Mouse (Mus musculus) spleen, adult 2 months (tissue): ENCODE data around the gene Gm44965. TPM values are rescaled to one million over a fixed set of nuclear protein-coding genes. Genes with fewer than 3 reads are reported as not detected.

ENCODE experiments used
- DNase-seq, 2 experiments: peaks; one replicate each; pipeline versions ENCODE4 v3.0.0 to v3.0.0-alpha.2; 2012 to 2021; ENCODE audit warnings: low spot score in 2 of 2, low read depth in 1 of 2
- H3K27ac ChIP-seq: fragments of 200-500 bp; 2 replicates; pipeline ENCODE4 v1.5.1; 2012; ENCODE audit warnings: low read length, inconsistent platforms; ENCODE audit not compliant: insufficient read depth
- H3K27me3 ChIP-seq: fragments of 200-500 bp; 2 replicates; pipeline ENCODE4 v1.6.1; 2012; ENCODE audit warnings: mild to moderate bottlenecking, moderate library complexity, low read length, inconsistent platforms; ENCODE audit not compliant: control insufficient read depth, insufficient read depth
- H3K36me3 ChIP-seq: fragments of 200-500 bp; 2 replicates; pipeline ENCODE4 v1.6.1; 2012; ENCODE audit warnings: mild to moderate bottlenecking, low read length, inconsistent platforms; ENCODE audit not compliant: control insufficient read depth, insufficient read depth
- H3K4me1 ChIP-seq: fragments of 200-500 bp; 2 replicates; pipeline ENCODE4 v1.6.1; 2011; ENCODE audit warnings: inconsistent platforms; ENCODE audit not compliant: control insufficient read depth, insufficient read depth, insufficient read length
- H3K4me3 ChIP-seq: fragments of 200-500 bp; 2 replicates; pipeline ENCODE4 v1.5.1; 2011; ENCODE audit warnings: mild to moderate bottlenecking, inconsistent platforms; ENCODE audit not compliant: insufficient read depth, insufficient read length; ENCODE audit errors: extremely low read depth
- CTCF ChIP-seq: fragments of 200-500 bp; IDR thresholded peaks from 2 replicates; pipeline ENCODE4 v1.5.1; 2011; ENCODE audit warnings: mild to moderate bottlenecking, inconsistent platforms; ENCODE audit not compliant: insufficient read depth, insufficient read length, insufficient replicate concordance; ENCODE audit errors: extremely low read depth
- POLR2A ChIP-seq: fragments of 200-500 bp; IDR thresholded peaks from 2 replicates; pipeline ENCODE4 v1.6.1; 2011; ENCODE audit warnings: low read depth, low read length, inconsistent platforms
- WGBS: fragments of 180-500 bp; shearing (Covaris S2); methylation state at CpG from one replicate; pipeline ENCODE4 v1.1.7; 2018; 5-methylcytosine and 5-hydroxymethylcytosine counted together
- polyA plus RNA-seq: library from polyadenylated mRNA; depleted of rRNA; stranded (reverse); fragments of >200 nt; gene quantifications from 2 replicates; pipeline ENCODE4 v1.2.3, GENCODE M21; 2012

Gene Gm44965
- polyA plus RNA-seq, 1 experiment: not detected

DNA sequence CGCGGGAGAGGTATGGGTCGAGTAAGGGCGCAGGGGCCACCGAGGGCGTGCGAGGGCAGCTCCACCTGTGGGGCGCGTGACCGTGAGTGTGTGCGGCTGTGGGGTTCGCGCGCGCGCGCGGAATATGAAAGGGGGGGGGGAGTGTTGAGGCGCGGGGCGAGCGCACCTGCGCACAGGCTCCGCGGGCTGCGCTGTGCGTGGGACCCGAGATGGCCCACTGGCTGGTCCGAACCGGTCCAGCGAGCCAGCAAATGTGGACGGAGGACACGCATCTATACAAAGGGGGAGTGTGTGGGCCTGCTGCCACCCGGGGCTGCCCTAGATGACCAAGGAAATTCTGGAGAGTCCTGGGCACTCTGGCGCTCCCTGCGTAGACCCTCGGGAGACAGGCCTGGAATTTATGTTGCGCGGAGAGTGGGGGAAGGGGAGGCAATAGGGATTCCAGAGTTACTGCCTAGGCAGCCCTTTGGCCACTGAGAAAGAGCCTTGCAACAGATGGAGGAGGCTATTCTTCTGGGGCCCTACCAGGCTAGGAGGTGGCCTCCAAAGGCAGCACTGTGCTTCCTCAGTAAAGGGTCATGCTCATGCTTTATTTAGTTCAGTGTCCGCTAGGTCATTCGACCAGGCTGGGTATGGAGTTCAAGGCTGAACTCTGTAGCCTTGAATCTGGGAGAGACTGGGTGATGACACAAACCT lies 450 bp downstream of the Gm44965 start:
- peaks cover 10% of the 10 kb centered on the region for H3K36me3 ChIP-seq
- DNase-seq: peak in 1 of 2 experiments; percentile 11
- H3K4me1 ChIP-seq: peaks cover 9% of the 10 kb centered on the region
- 2% methylated on average over 35 of the region's 41 CpGs for WGBS
- H3K27ac ChIP-seq: peak overlapping the region; percentile 39; the same call in 1 of the 2 replicates
- H3K27me3 ChIP-seq: peaks cover 1% of the 10 kb centered on the region; the same call in 1 of the 2 replicates
- peak overlapping the region; percentile 97 for H3K4me3 ChIP-seq
- TF ChIP-seq CTCF (no peak), POLR2A (no peak)

DNA sequence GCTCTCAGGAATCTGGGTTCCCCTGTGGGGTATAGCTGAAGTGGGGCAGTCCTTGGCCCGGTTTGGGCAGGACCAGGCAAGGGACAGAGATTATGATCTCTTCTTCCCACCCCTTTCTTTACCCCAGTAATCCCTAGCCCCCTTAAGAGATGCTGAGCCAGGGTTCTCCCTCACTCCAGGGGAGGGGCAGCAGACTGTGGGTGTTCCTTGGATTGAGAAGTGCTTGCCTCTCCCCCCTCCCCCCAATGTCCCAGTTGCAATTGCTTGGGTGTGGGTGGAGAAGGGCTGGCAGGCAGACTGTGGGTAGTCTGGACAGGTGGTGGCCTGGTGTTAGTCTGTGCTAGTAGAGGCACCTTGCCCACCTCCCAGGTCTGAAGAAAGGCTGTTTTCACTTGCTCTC lies 1.5 kb downstream of the Gm44965 start:
- Histone ChIP-seq H3K27me3 (peaks cover 1% of the 10 kb centered on the region; the same call in 1 of the 2 replicates), H3K4me3 (no peak overlapping the region), H3K36me3 (peaks cover 10% of the 10 kb centered on the region), H3K4me1 (peaks cover 9% of the 10 kb centered on the region), H3K27ac (no peak overlapping the region)
- no peak for TF ChIP-seq POLR2A
- TF ChIP-seq CTCF: no peak
- 29% methylated on average over 1 of the region's 1 CpGs for WGBS
- DNase-seq: no peak

DNA sequence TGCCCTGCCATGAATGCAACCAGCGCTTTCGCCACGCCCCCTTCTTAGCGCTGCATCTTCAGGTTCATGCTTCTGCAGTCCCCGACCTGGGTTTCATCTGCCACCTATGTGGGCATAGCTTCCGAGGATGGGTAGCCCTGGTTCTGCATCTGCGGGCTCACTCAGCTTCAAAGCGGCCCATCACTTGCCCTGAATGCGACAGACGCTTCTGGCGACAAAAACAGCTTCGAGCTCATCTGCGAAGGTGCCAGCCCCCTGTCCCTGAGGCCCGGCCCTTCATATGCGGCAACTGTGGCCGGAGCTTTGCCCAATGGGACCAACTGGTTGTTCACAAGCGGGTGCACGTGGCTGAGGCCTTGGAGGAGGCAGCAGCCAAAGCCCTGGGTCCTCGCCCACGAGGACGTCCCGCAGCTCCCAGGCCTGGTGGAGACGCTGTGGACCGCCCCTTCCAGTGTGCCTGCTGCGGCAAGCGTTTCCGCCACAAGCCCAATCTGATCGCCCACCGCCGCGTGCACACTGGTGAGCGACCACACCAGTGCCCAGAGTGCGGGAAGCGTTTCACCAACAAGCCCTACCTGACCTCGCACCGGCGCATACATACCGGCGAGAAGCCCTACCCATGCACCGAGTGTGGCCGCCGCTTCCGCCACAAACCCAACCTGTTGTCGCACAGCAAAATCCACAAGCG lies 2.9 kb downstream of the Gm44965 start:
- Histone ChIP-seq H3K4me1 (peaks cover 9% of the 10 kb centered on the region), H3K27me3 (peaks cover 1% of the 10 kb centered on the region; the same call in 1 of the 2 replicates), H3K36me3 (peaks cover 10% of the 10 kb centered on the region), H3K27ac (no peak overlapping the region), H3K4me3 (no peak overlapping the region)
- no peak for DNase-seq
- WGBS: 96% methylated on average over 45 of the region's 45 CpGs
- TF ChIP-seq POLR2A: no peak
- TF ChIP-seq CTCF: no peak

DNA sequence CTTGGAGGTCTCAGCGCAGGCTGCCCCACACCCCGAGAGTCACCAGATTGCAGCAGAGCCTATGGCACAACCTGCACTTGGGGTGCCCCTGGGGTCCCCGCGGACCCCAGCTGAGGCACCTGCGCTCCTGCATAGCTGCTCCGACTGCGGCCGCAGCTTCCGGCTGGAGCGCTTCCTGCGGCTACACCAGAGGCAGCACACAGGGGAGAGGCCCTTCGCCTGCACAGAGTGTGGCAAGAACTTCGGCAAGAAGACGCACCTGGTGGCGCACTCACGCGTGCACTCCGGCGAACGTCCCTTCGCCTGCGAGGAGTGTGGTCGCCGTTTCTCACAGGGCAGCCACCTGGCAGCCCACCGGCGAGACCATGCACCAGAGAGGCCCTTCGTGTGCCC lies 3.5 kb downstream of the Gm44965 start:
- TF ChIP-seq POLR2A: no peak
- TF ChIP-seq CTCF: no peak
- Histone ChIP-seq H3K36me3 (peaks cover 10% of the 10 kb centered on the region), H3K27me3 (peaks cover 1% of the 10 kb centered on the region; the same call in 1 of the 2 replicates), H3K27ac (no peak overlapping the region), H3K4me3 (no peak overlapping the region), H3K4me1 (peaks cover 9% of the 10 kb centered on the region)
- no peak for DNase-seq
- WGBS: 94% methylated on average over 27 of the region's 27 CpGs

DNA sequence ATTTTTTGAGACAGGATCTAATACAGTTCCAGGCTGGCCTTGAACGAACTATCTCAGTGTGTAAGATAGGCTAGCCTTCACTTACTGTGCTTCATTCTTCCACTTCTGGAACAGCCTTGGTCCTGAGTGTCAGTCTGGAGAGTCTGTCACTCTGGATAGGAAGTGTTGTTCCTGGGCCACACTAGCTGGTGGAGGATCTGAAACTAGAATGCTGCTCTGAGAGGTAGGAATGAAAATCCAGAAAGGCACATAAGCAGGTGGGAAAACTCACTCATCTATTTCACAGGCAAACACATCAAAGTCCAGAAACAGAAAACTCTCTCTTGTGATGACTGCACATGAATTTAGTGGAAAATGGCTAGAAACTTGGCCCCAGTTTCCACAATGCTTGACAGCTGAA lies 6.9 kb downstream of the Gm44965 start:
- Histone ChIP-seq H3K36me3 (peaks cover 10% of the 10 kb centered on the region), H3K27ac (no peak overlapping the region), H3K4me1 (peaks cover 3% of the 10 kb centered on the region), H3K4me3 (no peak overlapping the region), H3K27me3 (no peaks in the 10 kb centered on the region)
- DNase-seq: no peak
- WGBS: 86% methylated on average over 1 of the region's 1 CpGs
- no peak for TF ChIP-seq CTCF

DNA sequence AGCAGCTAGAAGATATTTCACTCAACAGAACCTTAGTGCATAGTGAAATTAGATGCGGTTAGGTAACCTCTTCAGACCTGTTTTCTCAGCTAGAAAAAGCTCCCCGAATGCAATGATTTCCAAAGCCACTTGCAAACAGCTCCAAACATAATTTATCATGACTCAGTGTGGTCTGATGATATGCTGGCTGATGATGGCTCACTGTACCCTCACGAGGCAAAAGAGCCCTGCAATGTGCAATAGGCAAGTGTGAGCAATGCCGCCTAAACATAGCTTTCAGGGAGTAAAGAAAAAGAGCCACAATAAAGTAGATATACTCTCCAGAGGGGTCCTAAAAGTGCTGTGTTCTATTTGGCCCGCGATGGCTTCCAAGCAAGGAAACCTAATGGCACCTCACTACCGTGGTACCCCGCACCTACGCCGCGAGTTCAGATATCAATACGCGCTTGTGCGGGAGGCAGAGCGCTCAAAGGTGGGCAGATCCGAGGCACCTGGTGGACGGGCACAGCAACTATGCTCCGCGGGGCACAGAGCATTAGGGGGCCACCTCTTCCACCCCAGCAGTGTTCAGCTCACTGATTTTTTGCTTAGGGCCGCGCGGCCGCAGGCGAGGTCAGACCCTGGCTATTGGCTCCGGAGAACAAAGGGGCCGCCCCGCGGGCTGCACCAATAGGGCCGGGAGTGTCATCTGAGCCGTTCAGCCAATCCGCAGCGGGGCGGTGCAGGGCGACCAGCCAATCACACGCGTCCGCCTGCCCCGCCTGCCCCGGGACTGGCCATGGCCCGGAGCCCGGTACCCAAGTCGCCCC lies 7.7 kb downstream of the Gm44965 start, which contains the start of gene Zfp775:
Gene Zfp775 (plus strand): TSS at position 793 of the 809 bp plus-strand sequence.
- 5% methylated on average over 42 of the region's 42 CpGs for WGBS
- H3K36me3 ChIP-seq: peaks cover 10% of the 10 kb centered on the region
- TF ChIP-seq POLR2A: peak; percentile 27; the same call in 1 of the 2 replicates
- no peak for TF ChIP-seq CTCF
- H3K27ac ChIP-seq: peak within 1 kb of the TSS; percentile 34
- H3K27me3 ChIP-seq: no peaks in the 10 kb centered on the region
- peak; percentile 75 to 94 for DNase-seq
- H3K4me1 ChIP-seq: peaks cover 3% of the 10 kb centered on the region
- H3K4me3 ChIP-seq: peak within 1 kb of the TSS; percentile 88
